Mouse (Mus musculus): Measurements from ENCODE around the gene Cox6b1. TPM values are rescaled to one million over a fixed set of nuclear protein-coding genes. Genes with fewer than 3 reads are reported as not detected.

The Cox6b1 gene
- polyA plus RNA-seq, 1 experiment from 2014 or later, result 817 TPM

DNA sequence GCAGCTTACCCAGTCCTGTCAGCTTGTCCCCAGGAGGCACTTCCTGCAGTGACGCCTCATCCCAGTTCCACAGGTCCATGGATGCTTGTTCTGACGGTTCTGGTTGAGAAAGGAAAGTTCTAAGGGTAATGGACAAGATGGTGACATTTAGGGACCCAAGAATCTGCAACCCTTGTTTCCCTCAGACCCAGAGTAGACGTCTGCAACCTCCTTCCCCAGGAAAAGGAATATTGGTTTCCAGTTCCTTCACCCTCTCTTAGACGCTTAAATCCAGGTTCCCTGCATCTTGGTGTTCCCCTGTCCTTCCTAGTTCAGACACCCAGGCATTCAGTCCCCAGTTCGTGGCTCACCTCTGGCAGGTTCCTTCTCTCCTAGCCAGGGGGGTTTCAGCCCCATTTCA, 9.8 kb upstream of the Cox6b1 start, which contains the start of gene Etv2:
Etv2 (minus strand) TSS at position 101 of the 400 bp plus-strand sequence.
- Histone ChIP-seq H3K4me1 (replicated peaks; ENCODE audit: control insufficient read depth, insufficient read depth, low read length) (no peaks in the 10 kb centered on the region), H3K9me3 (ENCODE audit: control insufficient read depth, low read length) (no peaks in the 10 kb centered on the region), H3K36me3 (ENCODE audit: control insufficient read depth, insufficient read depth, low read length) (no peaks in the 10 kb centered on the region), H3K27ac (ENCODE audit: low read depth, low read length) (no peak within 1 kb of the TSS), H3K4me2 (replicated peaks; ENCODE audit: low read depth, low read length) (no peak within 1 kb of the TSS), H3K4me3 (ENCODE audit: low read depth, low read length) (peak within 1 kb of the TSS; percentile 1; the same call in 1 of the 2 replicates), H3K9ac (ENCODE audit: low read depth, low read length) (no peak within 1 kb of the TSS), H3K27me3 (ENCODE audit: control insufficient read depth, insufficient read depth, low read length) (peaks cover 47% of the 10 kb centered on the region)
- DNase-seq (ENCODE audit: low spot score) (peak; percentile 6), ATAC-seq (ENCODE audit: low FRiP score) (no peak)
- WGBS, result 4% methylated on average over 5 of the region's 5 CpGs

DNA sequence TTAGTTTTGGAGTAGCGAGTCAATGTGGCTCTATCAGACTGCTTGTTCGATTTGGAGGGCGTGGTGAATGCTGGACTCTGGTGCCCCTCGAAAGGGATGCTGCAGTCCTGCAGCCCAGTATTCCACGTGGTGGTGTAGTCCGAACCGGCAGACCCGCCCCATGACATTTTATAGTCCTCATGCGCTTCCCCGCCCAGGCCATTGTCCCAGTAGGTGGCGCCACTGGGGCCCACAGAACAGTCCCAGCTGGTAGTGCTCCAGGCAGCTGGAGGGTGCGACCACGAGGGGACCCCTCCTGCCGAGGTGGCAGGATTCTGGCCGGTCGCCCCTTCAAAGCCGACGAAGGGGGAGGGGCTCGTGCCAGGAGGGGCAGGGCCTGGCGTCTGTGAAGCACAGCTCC, 8.7 kb upstream of the Cox6b1 start:
- Histone ChIP-seq H3K27me3 (ENCODE audit: control insufficient read depth, insufficient read depth, low read length) (peaks cover 49% of the 10 kb centered on the region), H3K36me3 (ENCODE audit: control insufficient read depth, insufficient read depth, low read length) (no peaks in the 10 kb centered on the region), H3K4me3 (ENCODE audit: low read depth, low read length) (peak overlapping the region; percentile 1; the same call in 1 of the 2 replicates), H3K9ac (ENCODE audit: low read depth, low read length) (no peak overlapping the region), H3K27ac (ENCODE audit: low read depth, low read length) (no peak overlapping the region), H3K4me1 (replicated peaks; ENCODE audit: control insufficient read depth, insufficient read depth, low read length) (no peaks in the 10 kb centered on the region), H3K4me2 (replicated peaks; ENCODE audit: low read depth, low read length) (no peak overlapping the region), H3K9me3 (ENCODE audit: control insufficient read depth, low read length) (no peaks in the 10 kb centered on the region)
- peak; percentile 43; the same call in 1 of the 2 replicates for ATAC-seq (ENCODE audit: low FRiP score)
- WGBS, result 1% methylated on average over 20 of the region's 20 CpGs
- peak; percentile 78 for DNase-seq (ENCODE audit: low spot score)

DNA sequence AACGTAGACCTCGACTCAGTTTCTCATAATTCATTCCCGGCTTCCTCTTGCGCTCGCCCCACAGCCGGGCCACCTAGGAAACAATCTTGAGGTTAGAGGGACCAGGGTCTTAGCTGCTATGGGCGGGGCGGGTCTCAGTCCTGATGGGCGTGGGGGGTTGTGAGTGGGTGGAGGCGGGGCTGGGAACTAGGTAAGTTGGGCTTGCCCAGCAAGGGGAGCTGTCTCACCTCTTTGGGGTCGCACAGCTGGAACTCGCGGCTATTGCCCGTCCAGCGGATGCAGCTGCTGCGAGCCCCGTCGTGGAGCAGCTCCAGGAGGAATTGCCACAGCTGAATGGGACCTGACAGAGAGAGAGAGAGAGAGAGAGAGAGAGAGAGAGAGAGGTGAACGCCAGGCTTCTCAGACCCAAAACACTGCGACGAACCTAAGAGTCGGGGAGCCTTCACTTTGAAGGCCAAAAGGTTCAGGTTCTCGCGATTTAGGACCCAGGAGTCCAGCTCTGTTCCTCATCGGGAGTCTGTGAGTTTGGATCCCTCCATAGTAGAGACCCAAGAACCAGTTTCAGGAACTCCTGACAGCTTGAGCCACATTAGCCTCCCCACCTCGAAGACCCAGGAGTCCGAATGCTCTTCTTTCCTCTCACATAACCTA, 7.9 kb upstream of the Cox6b1 start:
- 5% methylated on average over 27 of the region's 27 CpGs for WGBS
- H3K36me3 ChIP-seq (ENCODE audit: control insufficient read depth, insufficient read depth, low read length), result no peaks in the 10 kb centered on the region
- no peaks in the 10 kb centered on the region for H3K9me3 ChIP-seq (ENCODE audit: control insufficient read depth, low read length)
- peak; percentile 22 for DNase-seq (ENCODE audit: low spot score)
- H3K4me2 ChIP-seq (replicated peaks; ENCODE audit: low read depth, low read length), result no peak overlapping the region
- ATAC-seq (ENCODE audit: low FRiP score), result no peak
- H3K9ac ChIP-seq (ENCODE audit: low read depth, low read length), result no peak overlapping the region
- H3K4me1 ChIP-seq (replicated peaks; ENCODE audit: control insufficient read depth, insufficient read depth, low read length), result no peaks in the 10 kb centered on the region
- H3K4me3 ChIP-seq (ENCODE audit: low read depth, low read length), result no peak overlapping the region
- H3K27me3 ChIP-seq (ENCODE audit: control insufficient read depth, insufficient read depth, low read length), result peaks cover 49% of the 10 kb centered on the region
- no peak overlapping the region for H3K27ac ChIP-seq (ENCODE audit: low read depth, low read length)

DNA sequence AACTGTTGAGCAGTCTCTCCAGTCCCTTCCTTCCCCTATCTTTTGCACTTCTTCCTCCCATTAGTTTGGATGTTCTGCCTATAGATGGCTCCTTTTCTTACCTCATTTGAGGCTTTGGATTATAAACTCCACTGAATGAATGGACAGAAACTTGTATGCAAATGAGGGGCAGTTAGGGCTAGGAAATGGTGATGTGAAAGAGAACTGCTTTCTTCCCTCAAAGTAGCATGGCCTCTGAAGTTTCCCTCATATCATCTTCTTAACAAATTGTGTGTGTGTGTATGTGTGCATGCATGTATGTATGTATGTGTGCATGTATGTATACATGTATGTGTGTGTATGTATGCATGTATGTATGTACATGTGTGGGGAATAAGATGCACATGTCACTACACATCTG, 3.1 kb upstream of the Cox6b1 start:
- H3K9ac ChIP-seq (ENCODE audit: low read depth, low read length), result no peak overlapping the region
- no peaks in the 10 kb centered on the region for H3K36me3 ChIP-seq (ENCODE audit: control insufficient read depth, insufficient read depth, low read length)
- no peak for DNase-seq (ENCODE audit: low spot score)
- H3K4me3 ChIP-seq (ENCODE audit: low read depth, low read length), result no peak overlapping the region
- H3K27ac ChIP-seq (ENCODE audit: low read depth, low read length), result no peak overlapping the region
- H3K4me2 ChIP-seq (replicated peaks; ENCODE audit: low read depth, low read length), result no peak overlapping the region
- no peaks in the 10 kb centered on the region for H3K9me3 ChIP-seq (ENCODE audit: control insufficient read depth, low read length)
- no peak for ATAC-seq (ENCODE audit: low FRiP score)
- peaks cover 22% of the 10 kb centered on the region for H3K27me3 ChIP-seq (ENCODE audit: control insufficient read depth, insufficient read depth, low read length)
- peaks cover 2% of the 10 kb centered on the region; the same call in 1 of the 2 replicates for H3K4me1 ChIP-seq (replicated peaks; ENCODE audit: control insufficient read depth, insufficient read depth, low read length)

DNA sequence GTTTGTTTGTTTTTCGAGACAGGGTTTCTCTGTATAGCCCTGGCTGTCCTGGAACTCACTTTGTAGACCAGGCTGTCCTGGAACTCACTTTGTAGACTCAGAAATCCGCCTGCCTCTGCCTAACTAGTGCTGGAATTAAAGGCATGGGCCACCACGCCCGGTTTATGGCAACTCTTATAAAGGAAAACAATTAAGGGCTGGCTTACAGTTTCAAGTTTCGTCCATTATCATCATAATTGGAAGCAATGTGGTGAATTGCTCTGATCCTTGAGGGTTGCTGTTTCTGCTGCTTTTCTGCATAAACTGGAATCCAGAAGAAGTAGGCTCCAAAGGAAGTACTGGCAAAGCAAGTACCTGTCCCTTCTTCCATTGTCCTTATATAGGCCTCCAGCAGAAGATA, 696 bp upstream of the Cox6b1 start:
- H3K4me2 ChIP-seq (replicated peaks; ENCODE audit: low read depth, low read length), result no peak overlapping the region
- no peak overlapping the region for H3K27ac ChIP-seq (ENCODE audit: low read depth, low read length)
- no peak overlapping the region for H3K9ac ChIP-seq (ENCODE audit: low read depth, low read length)
- peaks cover 2% of the 10 kb centered on the region; the same call in 1 of the 2 replicates for H3K27me3 ChIP-seq (ENCODE audit: control insufficient read depth, insufficient read depth, low read length)
- 0 out of 2 replicates have a peak, but pooled peaks cover 8% of the 10 kb centered on the region for H3K36me3 ChIP-seq (ENCODE audit: control insufficient read depth, insufficient read depth, low read length)
- H3K9me3 ChIP-seq (ENCODE audit: control insufficient read depth, low read length), result no peaks in the 10 kb centered on the region
- ATAC-seq (ENCODE audit: low FRiP score) (no peak), DNase-seq (ENCODE audit: low spot score) (no peak)
- H3K4me3 ChIP-seq (ENCODE audit: low read depth, low read length), result no peak overlapping the region
- H3K4me1 ChIP-seq (replicated peaks; ENCODE audit: control insufficient read depth, insufficient read depth, low read length), result peaks cover 2% of the 10 kb centered on the region; the same call in 1 of the 2 replicates
- 85% methylated on average over 5 of the region's 5 CpGs for WGBS

DNA sequence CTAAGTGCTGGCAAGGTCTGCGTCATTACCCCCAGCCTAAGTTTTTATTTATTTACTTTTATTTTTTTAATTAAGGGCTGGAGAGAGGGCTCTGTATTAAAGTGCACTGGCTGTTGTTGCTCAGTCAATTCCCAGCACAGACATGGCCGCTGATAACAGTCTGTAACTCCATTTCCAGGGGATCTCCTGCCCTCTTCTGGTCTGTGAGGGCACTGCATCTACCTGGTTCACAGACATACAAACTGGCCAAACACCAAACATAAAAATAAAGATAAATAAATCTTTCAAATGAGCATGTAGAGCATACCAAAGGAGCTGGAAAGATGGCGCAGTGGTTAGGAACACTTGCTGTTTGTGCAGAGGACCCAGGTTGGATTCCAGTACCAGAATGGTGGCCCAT, 6.7 kb downstream of the Cox6b1 start:
- Histone ChIP-seq H3K4me2 (replicated peaks; ENCODE audit: low read depth, low read length) (no peak overlapping the region), H3K36me3 (ENCODE audit: control insufficient read depth, insufficient read depth, low read length) (peaks cover 18% of the 10 kb centered on the region), H3K9ac (ENCODE audit: low read depth, low read length) (no peak overlapping the region), H3K27me3 (ENCODE audit: control insufficient read depth, insufficient read depth, low read length) (no peaks in the 10 kb centered on the region), H3K27ac (ENCODE audit: low read depth, low read length) (no peak overlapping the region), H3K9me3 (ENCODE audit: control insufficient read depth, low read length) (no peaks in the 10 kb centered on the region), H3K4me3 (ENCODE audit: low read depth, low read length) (no peak overlapping the region), H3K4me1 (replicated peaks; ENCODE audit: control insufficient read depth, insufficient read depth, low read length) (no peaks in the 10 kb centered on the region)
- no peak for ATAC-seq (ENCODE audit: low FRiP score)
- DNase-seq (ENCODE audit: low spot score), result peak; percentile 52
- WGBS, result 84% methylated on average over 3 of the region's 3 CpGs

DNA sequence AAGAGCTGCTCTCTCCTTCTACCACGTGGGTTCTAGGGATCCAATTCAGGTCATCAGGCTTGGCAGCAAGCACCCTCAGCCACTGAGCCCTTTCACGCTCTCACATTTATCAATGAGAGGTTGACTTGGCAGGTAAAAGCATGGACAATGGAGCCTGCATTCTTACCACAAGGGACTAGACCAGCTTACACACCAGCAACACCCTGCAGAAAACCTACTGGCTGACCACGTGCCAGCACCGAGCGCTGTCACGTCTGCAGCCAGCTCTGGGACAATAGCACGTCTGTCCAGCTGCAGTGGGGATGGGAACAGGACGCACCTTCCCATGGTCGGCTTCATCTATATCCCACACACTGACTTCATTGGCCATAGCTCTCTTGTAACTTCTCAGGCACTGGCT, 7.3 kb downstream of the Cox6b1 start:
- Histone ChIP-seq H3K4me1 (replicated peaks; ENCODE audit: control insufficient read depth, insufficient read depth, low read length) (no peaks in the 10 kb centered on the region), H3K27ac (ENCODE audit: low read depth, low read length) (no peak overlapping the region), H3K36me3 (ENCODE audit: control insufficient read depth, insufficient read depth, low read length) (peaks cover 18% of the 10 kb centered on the region), H3K9ac (ENCODE audit: low read depth, low read length) (no peak overlapping the region), H3K9me3 (ENCODE audit: control insufficient read depth, low read length) (no peaks in the 10 kb centered on the region), H3K27me3 (ENCODE audit: control insufficient read depth, insufficient read depth, low read length) (no peaks in the 10 kb centered on the region), H3K4me3 (ENCODE audit: low read depth, low read length) (no peak overlapping the region), H3K4me2 (replicated peaks; ENCODE audit: low read depth, low read length) (no peak overlapping the region)
- no peak for DNase-seq (ENCODE audit: low spot score)
- 90% methylated on average over 9 of the region's 9 CpGs for WGBS
- ATAC-seq (ENCODE audit: low FRiP score), result no peak

DNA sequence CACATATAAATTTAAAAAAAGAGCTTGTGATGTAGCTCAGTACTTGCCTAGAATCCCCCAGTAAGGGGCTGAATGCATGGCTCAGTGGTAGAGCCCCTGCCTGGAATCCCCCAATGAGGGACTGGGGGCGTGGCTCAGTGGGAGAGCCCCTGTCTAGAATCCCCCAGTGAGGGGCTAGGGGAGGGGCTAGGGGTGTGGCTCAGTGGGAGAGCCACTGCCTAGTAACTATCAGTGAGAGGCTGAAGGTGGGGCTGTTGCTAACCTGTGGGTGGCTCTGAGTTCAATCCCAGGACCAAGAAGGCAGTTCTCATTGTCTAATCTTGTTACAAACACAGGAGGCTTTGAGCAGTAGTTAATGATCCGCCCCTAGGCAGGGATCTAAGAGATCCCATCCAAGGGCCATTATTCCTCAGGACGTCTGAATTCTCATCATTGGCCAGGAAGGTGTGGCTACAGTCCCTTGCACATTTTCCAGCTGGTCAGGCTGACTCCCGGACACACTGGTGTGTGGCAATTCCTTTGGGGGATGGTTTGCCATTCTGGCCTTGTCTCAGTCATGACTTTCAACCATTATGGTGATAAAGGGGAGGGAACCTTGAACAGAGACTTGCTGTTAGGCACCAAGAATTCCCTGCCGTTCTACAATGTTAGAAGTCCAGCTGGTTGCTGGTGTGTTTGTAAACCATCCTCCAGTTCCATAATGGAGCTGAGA, 10.7 kb downstream of the Cox6b1 start:
- H3K4me2 ChIP-seq (replicated peaks; ENCODE audit: low read depth, low read length), result no peak overlapping the region
- H3K9ac ChIP-seq (ENCODE audit: low read depth, low read length), result no peak overlapping the region
- no peak for ATAC-seq (ENCODE audit: low FRiP score)
- no peak for DNase-seq (ENCODE audit: low spot score)
- no peak overlapping the region for H3K27ac ChIP-seq (ENCODE audit: low read depth, low read length)
- H3K36me3 ChIP-seq (ENCODE audit: control insufficient read depth, insufficient read depth, low read length), result peaks cover 10% of the 10 kb centered on the region
- H3K27me3 ChIP-seq (ENCODE audit: control insufficient read depth, insufficient read depth, low read length), result no peaks in the 10 kb centered on the region
- no peaks in the 10 kb centered on the region for H3K4me1 ChIP-seq (replicated peaks; ENCODE audit: control insufficient read depth, insufficient read depth, low read length)
- WGBS, result 61% methylated on average over 5 of the region's 5 CpGs
- no peak overlapping the region for H3K4me3 ChIP-seq (ENCODE audit: low read depth, low read length)
- H3K9me3 ChIP-seq (ENCODE audit: control insufficient read depth, low read length), result no peaks in the 10 kb centered on the region

DNA sequence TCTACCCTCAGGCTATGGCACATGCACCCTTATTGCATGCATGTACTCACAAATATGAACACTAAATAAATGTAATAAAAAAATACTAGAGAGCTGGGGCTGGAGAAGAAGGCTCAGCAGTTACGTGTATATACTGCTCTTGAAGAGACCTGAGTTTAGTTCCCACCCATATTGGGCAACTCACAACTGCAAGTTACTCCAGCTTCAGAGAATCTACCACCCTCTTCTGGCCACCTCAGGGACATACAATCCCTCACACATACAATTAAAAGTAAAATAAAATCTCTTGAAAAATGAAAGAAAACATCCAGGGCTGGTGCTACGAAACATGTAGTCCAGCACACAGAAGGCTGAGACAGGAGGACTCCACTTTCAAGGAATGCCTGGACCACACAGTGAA, 11.5 kb downstream of the Cox6b1 start:
- no peak for DNase-seq (ENCODE audit: low spot score)
- 87% methylated on average over 2 of the region's 2 CpGs for WGBS

More for the DNA sequence above, 11.5 kb downstream of the Cox6b1 start:
- no peaks in the 10 kb centered on the region for H3K27me3 ChIP-seq (ENCODE audit: control insufficient read depth, insufficient read depth, low read length)
- no peaks in the 10 kb centered on the region for H3K9me3 ChIP-seq (ENCODE audit: control insufficient read depth, low read length)
- no peak overlapping the region for H3K27ac ChIP-seq (ENCODE audit: low read depth, low read length)
- no peaks in the 10 kb centered on the region for H3K4me1 ChIP-seq (replicated peaks; ENCODE audit: control insufficient read depth, insufficient read depth, low read length)
- no peak overlapping the region for H3K9ac ChIP-seq (ENCODE audit: low read depth, low read length)
- peaks cover 10% of the 10 kb centered on the region for H3K36me3 ChIP-seq (ENCODE audit: control insufficient read depth, insufficient read depth, low read length)
- H3K4me2 ChIP-seq (replicated peaks; ENCODE audit: low read depth, low read length), result no peak overlapping the region
- ATAC-seq (ENCODE audit: low FRiP score), result no peak
- no peak overlapping the region for H3K4me3 ChIP-seq (ENCODE audit: low read depth, low read length)

Data from hindbrain, embryonic 11.5 days (tissue).